Mouse (Mus musculus) embryonic facial prominence, embryonic 12.5 days (tissue): ENCODE results near the gene Dusp3. TPM values are rescaled to one million over a fixed set of nuclear protein-coding genes. Genes with fewer than 3 reads are reported as not detected.
A peak's percentile ranks its signal among the peaks of the same experiment; 100 is the strongest.
"Not testable (repeated sequence)": the region's sequence is repeated elsewhere in the genome, so short reads cannot be mapped to it uniquely, and the experiment has no call there.

Source experiments
- ATAC-seq: fragments of 200-750 bp; cut with Nextera tagmentation; 2 replicates; pipeline ENCODE4 v1.8.0; 2017; ENCODE audit not compliant: insufficient number of reproducible peaks, insufficient read depth, low FRiP score, low TSS enrichment
- H3K27ac ChIP-seq: fragments of 300-500 bp; sonication (generic); 2 replicates; pipeline ENCODE4 v1.5.1; 2016; ENCODE audit warnings: mild to moderate bottlenecking
- H3K27me3 ChIP-seq: fragments of 300-500 bp; sonication (generic); 2 replicates; pipeline ENCODE4 v1.6.1; 2016; ENCODE audit warnings: mild to moderate bottlenecking, moderate library complexity
- H3K36me3 ChIP-seq: fragments of 300-500 bp; sonication (generic); 2 replicates; pipeline ENCODE4 v1.6.1; 2016; ENCODE audit warnings: mild to moderate bottlenecking
- H3K4me1 ChIP-seq: fragments of 300-500 bp; sonication (generic); 2 replicates; pipeline ENCODE4 v1.6.1; 2016
- H3K4me2 ChIP-seq: fragments of 300-500 bp; sonication (generic); replicated peaks from 2 replicates; pipeline ENCODE4 v1.6.1; 2016; ENCODE audit warnings: mild to moderate bottlenecking, moderate library complexity
- H3K4me3 ChIP-seq: fragments of 300-500 bp; sonication (generic); 2 replicates; pipeline ENCODE4 v1.5.1; 2016; ENCODE audit warnings: mild to moderate bottlenecking
- H3K9ac ChIP-seq: fragments of 300-500 bp; sonication (generic); 2 replicates; pipeline ENCODE4 v1.6.1; 2016; ENCODE audit warnings: mild to moderate bottlenecking, moderate library complexity
- H3K9me3 ChIP-seq: fragments of 300-500 bp; sonication (generic); 2 replicates; pipeline ENCODE4 v1.6.1; 2016; ENCODE audit warnings: mild to moderate bottlenecking, moderate library complexity
- WGBS: fragments of 180-500 bp; shearing (Covaris S2); methylation state at CpG from one replicate; pipeline ENCODE4 v1.1.7; 2016; 5-methylcytosine and 5-hydroxymethylcytosine counted together
- polyA plus RNA-seq: library from polyadenylated mRNA; unstranded; fragments of >200 nt; fragmentation: Nextera tagmentation; extraction: Ambion mirVana; gene quantifications from 2 replicates; pipeline ENCODE4 v1.2.1, GENCODE M21; 2016

Gene Dusp3
- polyA plus RNA-seq, 1 experiment from 2014 or later: 12.3 TPM

- Histone ChIP-seq H3K9ac (no peak overlapping the region), H3K27ac (no peak overlapping the region), H3K4me3 (no peak overlapping the region), H3K4me1 (peaks cover 14% of the 10 kb centered on the region), H3K4me2 (no peak overlapping the region), H3K9me3 (no peaks in the 10 kb centered on the region), H3K36me3 (no peaks in the 10 kb centered on the region), H3K27me3 (0 out of 2 replicates have a peak, but pooled peaks cover 9% of the 10 kb centered on the region)
- peak; percentile 59; the same call in 1 of the 2 replicates for ATAC-seq
- 8% methylated on average over 10 of the region's 10 CpGs for WGBS
These were observed 823 bp downstream of the Dusp3 start for GRCm38 (mm10) chr11:101985990-101986389.

- Histone ChIP-seq H3K4me2 (peak overlapping the region; percentile 94; the same call in 1 of the 2 replicates), H3K4me1 (peaks cover 14% of the 10 kb centered on the region)
- 62% methylated on average over 6 of the region's 6 CpGs for WGBS
- not testable (repeated sequence) for H3K27ac ChIP-seq, ATAC-seq, H3K9ac ChIP-seq, H3K27me3 ChIP-seq, H3K36me3 ChIP-seq, H3K4me3 ChIP-seq, H3K9me3 ChIP-seq
These were observed 1.4 kb downstream of the Dusp3 start for GRCm38 (mm10) chr11:101985450-101985849.

- no peaks in the 10 kb centered on the region for H3K9me3 ChIP-seq
- WGBS: 1% methylated on average over 63 of the region's 71 CpGs
- H3K9ac ChIP-seq: peak within 1 kb of the TSS; percentile 32
- peak within 1 kb of the TSS; percentile 50 for H3K4me3 ChIP-seq
- H3K27me3 ChIP-seq: 0 out of 2 replicates have a peak, but pooled peaks cover 9% of the 10 kb centered on the region
- H3K36me3 ChIP-seq: no peaks in the 10 kb centered on the region
- H3K4me2 ChIP-seq: peak within 1 kb of the TSS; percentile 94
- H3K4me1 ChIP-seq: peaks cover 14% of the 10 kb centered on the region
- peak; percentile 42 for ATAC-seq
- H3K27ac ChIP-seq: peak within 1 kb of the TSS; percentile 12; the same call in 1 of the 2 replicates
These were observed 2.5 kb downstream of the Dusp3 start, which contains the start of gene Cfap97d1 for GRCm38 (mm10) chr11:101984054-101985025. Gene Cfap97d1 (plus strand): TSS chr11:101984279.

GRCm38 (mm10) chr11:101983431-101983921, 3.3 kb downstream of the Dusp3 start:
- peaks cover 14% of the 10 kb centered on the region for H3K4me1 ChIP-seq
- WGBS: 75% methylated on average over 10 of the region's 10 CpGs
- ATAC-seq: no peak
- no peak overlapping the region for H3K27ac ChIP-seq
- no peaks in the 10 kb centered on the region for H3K36me3 ChIP-seq
- no peaks in the 10 kb centered on the region for H3K9me3 ChIP-seq
- H3K9ac ChIP-seq: no peak overlapping the region
- 0 out of 2 replicates have a peak, but pooled peaks cover 9% of the 10 kb centered on the region for H3K27me3 ChIP-seq
- H3K4me3 ChIP-seq: no peak overlapping the region
- peak overlapping the region; percentile 94 for H3K4me2 ChIP-seq

GRCm38 (mm10) chr11:101982981-101983411, 3.8 kb downstream of the Dusp3 start:
- Histone ChIP-seq H3K4me3 (no peak overlapping the region), H3K27ac (no peak overlapping the region), H3K4me2 (peak overlapping the region; percentile 94; the same call in 1 of the 2 replicates), H3K36me3 (no peaks in the 10 kb centered on the region), H3K9ac (no peak overlapping the region), H3K27me3 (0 out of 2 replicates have a peak, but pooled peaks cover 9% of the 10 kb centered on the region), H3K4me1 (peaks cover 14% of the 10 kb centered on the region), H3K9me3 (no peaks in the 10 kb centered on the region)
- no peak for ATAC-seq
- 48% methylated on average over 6 of the region's 6 CpGs for WGBS

- H3K27ac ChIP-seq: no peak overlapping the region
- H3K4me3 ChIP-seq: no peak overlapping the region
- H3K27me3 ChIP-seq: 0 out of 2 replicates have a peak, but pooled peaks cover 3% of the 10 kb centered on the region
- no peak overlapping the region for H3K9ac ChIP-seq
- no peaks in the 10 kb centered on the region for H3K36me3 ChIP-seq
- no peak for ATAC-seq
- H3K4me2 ChIP-seq: no peak overlapping the region
- H3K9me3 ChIP-seq: no peaks in the 10 kb centered on the region
- H3K4me1 ChIP-seq: peaks cover 14% of the 10 kb centered on the region
- 78% methylated on average over 12 of the region's 12 CpGs for WGBS
These were observed 5.0 kb downstream of the Dusp3 start for GRCm38 (mm10) chr11:101981850-101982249.

- H3K27me3 ChIP-seq: no peaks in the 10 kb centered on the region
- ATAC-seq: no peak
- peaks cover 14% of the 10 kb centered on the region for H3K4me1 ChIP-seq
- no peaks in the 10 kb centered on the region for H3K36me3 ChIP-seq
- H3K9ac ChIP-seq: no peak overlapping the region
- no peak overlapping the region for H3K4me3 ChIP-seq
- no peak overlapping the region for H3K27ac ChIP-seq
- no peaks in the 10 kb centered on the region for H3K9me3 ChIP-seq
- H3K4me2 ChIP-seq: no peak overlapping the region
- 67% methylated on average over 9 of the region's 9 CpGs for WGBS
These were observed 6.1 kb downstream of the Dusp3 start for GRCm38 (mm10) chr11:101980603-101981157.

- 89% methylated on average over 5 of the region's 5 CpGs for WGBS
- no peak for ATAC-seq
- H3K4me3 ChIP-seq: no peak overlapping the region
- no peak overlapping the region for H3K9ac ChIP-seq
- H3K4me1 ChIP-seq: peaks cover 11% of the 10 kb centered on the region
- H3K27ac ChIP-seq: no peak overlapping the region
- no peak overlapping the region for H3K4me2 ChIP-seq
- H3K36me3 ChIP-seq: no peaks in the 10 kb centered on the region
- H3K27me3 ChIP-seq: no peaks in the 10 kb centered on the region
- no peaks in the 10 kb centered on the region for H3K9me3 ChIP-seq
These were observed 7.7 kb downstream of the Dusp3 start for GRCm38 (mm10) chr11:101979140-101979539.

- Histone ChIP-seq H3K27ac (no peak overlapping the region), H3K36me3 (no peaks in the 10 kb centered on the region), H3K4me3 (no peak overlapping the region), H3K4me1 (no peaks in the 10 kb centered on the region), H3K9me3 (no peaks in the 10 kb centered on the region), H3K4me2 (no peak overlapping the region), H3K27me3 (no peaks in the 10 kb centered on the region), H3K9ac (no peak overlapping the region)
- 90% methylated on average over 7 of the region's 7 CpGs for WGBS
- no peak for ATAC-seq
These were observed 9.9 kb downstream of the Dusp3 start for GRCm38 (mm10) chr11:101976949-101977348.

GRCm38 (mm10) chr11:101974923-101975322, 11.9 kb downstream of the Dusp3 start:
- H3K4me1 ChIP-seq: no peaks in the 10 kb centered on the region
- H3K27me3 ChIP-seq: no peaks in the 10 kb centered on the region
- no peak for ATAC-seq
- H3K4me2 ChIP-seq: no peak overlapping the region
- H3K9ac ChIP-seq: no peak overlapping the region
- WGBS: 51% methylated on average over 9 of the region's 9 CpGs
- H3K4me3 ChIP-seq: no peak overlapping the region
- no peaks in the 10 kb centered on the region for H3K9me3 ChIP-seq
- H3K36me3 ChIP-seq: no peaks in the 10 kb centered on the region
- no peak overlapping the region for H3K27ac ChIP-seq

GRCm38 (mm10) chr11:101974181-101974580, 12.6 kb downstream of the Dusp3 start:
- Histone ChIP-seq H3K4me3 (no peak overlapping the region), H3K27ac (no peak overlapping the region), H3K4me2 (no peak overlapping the region), H3K4me1 (no peaks in the 10 kb centered on the region), H3K36me3 (no peaks in the 10 kb centered on the region), H3K9ac (no peak overlapping the region), H3K9me3 (no peaks in the 10 kb centered on the region), H3K27me3 (no peaks in the 10 kb centered on the region)
- no peak for ATAC-seq
- WGBS: 43% methylated on average over 6 of the region's 6 CpGs
